Mouse (Mus musculus): ENCODE results near the gene Apoc2.
A peak's percentile ranks its signal among the peaks of the same experiment; 100 is the strongest.

Apoc2 gene

DNA sequence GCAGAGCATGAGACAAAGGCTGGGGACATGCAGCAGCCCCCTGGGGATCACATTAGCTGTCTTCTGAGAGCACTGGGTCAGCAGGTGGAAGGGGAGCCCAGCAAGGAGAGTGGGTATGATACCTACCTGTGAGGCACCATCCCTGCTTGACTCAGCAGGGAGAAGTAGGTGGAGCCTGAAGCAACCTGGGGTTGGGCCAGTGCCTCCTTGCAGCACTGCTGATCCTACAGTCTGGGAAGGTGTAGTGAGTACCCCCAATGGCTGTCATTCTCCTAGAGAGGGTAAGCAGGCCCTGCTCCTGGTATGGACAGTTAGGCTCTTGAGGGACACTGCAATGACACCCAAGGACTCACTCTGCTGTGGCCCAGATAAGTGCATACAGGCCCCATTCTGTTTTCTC lies 45.5 kb downstream of the Apoc2 start:
- no peak for DNase-seq (ENCODE audit: low read depth in 2 of 2, low spot score in 2 of 2)

DNA sequence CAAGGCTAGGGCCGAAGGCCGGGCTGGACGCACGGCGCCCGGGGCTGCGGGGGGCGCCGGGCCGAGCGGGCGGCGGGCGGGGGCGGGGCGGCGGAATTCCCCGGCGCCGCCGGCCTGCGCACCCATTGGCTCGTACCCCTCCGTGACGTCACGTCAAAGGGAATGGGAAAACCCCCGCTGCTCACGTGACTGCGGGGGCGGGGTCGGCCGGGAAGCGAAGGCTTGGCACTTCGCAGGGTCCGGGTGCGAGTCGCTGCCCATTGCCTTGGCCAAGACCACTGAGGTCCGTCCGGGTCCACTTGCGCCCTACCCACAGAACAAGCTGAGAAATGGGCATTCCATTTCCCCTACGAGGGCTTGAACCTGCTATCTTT lies 48.4 kb downstream of the Apoc2 start, which contains the start of gene Relb:
Gene Relb, minus strand, starts transcription at position 78 of the 374 bp plus-strand sequence.
- DNase-seq (ENCODE audit: low read depth in 2 of 2, low spot score in 2 of 2), result peak; percentile 82

DNA sequence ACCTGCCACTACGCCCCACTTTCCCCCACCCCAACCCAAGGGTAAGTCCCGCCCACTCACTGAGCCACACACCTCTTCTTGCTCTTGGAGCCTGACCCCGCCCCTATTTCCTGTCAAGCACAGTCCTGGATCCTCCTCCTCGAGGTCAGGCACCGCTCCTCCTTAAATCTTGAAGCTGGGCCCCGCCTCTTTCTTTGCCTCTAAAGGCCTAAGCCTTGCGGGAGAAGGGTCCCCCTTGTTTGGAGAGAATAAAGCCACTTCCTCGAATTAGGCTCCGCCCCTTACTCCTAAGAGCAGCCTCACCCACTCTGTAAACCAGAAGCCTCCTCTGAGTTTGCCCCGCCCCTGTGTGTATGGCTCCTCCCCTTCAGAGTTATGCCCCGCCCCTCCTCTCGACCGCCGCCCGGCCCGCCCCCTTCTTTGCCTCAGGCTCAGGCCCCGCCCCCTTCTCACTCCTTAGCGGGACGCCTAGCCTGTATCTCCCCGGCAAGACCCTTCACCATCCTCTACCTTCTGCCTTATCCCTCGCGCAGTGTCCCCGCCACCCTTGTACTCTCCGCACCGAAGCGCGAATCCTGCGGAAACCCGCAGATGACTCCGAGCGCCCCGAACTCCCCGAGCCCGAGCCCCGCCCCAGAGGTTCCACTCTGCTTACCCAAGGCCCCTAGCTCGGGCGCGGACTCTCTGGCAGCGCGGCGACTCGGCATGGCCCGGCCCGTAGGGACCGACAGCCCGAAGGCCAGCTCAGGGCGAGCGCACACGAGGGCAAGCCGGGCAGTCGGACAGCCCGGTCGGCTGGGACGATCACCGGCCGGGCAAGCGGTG lies 49.0 kb downstream of the Apoc2 start:
- DNase-seq (ENCODE audit: low read depth in 2 of 2, low spot score in 2 of 2), result peak; percentile 95 to 97

DNA sequence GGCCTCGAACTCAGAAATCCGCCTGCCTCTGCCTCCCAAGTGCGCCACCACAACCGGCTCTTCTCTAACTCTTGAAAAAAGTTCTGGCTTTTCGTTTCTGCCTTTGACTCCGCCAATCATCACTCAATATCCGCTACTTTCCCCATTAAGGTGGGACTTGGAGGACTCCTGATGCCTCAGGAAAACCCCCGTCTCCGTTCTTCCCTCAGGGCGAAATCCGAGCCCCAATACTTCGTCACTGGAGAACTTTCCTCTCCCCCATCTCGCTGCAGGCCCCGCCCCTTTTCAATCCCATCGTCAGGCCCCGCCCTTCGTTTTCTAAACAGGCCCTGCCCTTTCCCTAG lies 49.6 kb downstream of the Apoc2 start:
- no peak for DNase-seq (ENCODE audit: low read depth in 2 of 2, low spot score in 2 of 2)

DNA sequence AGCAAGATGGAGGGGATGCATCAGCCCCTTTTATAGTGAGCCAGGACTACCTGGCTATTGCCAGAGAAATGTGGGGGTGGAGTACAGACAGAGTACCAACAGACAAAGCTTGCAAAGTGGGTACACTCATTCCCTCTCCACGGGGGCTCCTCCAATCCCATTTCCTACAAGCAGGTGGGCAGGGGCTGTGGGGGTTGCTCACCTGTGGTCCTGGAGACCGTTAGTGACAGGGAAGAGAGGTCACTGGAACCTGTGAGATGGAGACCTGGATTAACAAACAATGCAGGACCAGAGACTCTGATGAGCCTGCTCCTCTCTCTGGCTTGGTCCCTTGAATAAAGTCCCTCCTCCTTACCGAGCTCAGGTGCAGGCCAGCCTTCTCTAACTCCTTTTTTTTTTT lies 50.0 kb downstream of the Apoc2 start:
- DNase-seq (ENCODE audit: low read depth in 2 of 2, low spot score in 2 of 2), result no peak

DNA sequence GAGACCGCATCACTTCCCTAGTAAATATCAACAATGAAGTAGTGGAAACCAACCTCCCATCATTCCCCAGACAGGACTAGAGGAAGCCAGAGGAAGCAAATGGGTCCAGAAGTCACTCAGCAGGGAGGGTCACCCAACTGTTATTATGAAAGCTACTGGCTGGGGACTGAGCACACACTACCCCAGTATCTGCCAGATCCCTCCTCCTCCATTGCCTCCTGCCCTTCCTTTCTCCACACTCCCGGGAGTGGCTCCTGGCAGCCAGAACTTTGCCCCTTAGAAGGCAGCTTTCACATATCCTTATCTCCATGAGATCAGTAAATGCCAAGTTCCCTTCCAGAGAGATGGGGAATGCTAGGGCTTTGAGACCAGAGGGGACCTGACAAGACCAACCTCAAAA lies 54.3 kb downstream of the Apoc2 start:
- no peak for DNase-seq (ENCODE audit: low read depth in 2 of 2, low spot score in 2 of 2)

DNA sequence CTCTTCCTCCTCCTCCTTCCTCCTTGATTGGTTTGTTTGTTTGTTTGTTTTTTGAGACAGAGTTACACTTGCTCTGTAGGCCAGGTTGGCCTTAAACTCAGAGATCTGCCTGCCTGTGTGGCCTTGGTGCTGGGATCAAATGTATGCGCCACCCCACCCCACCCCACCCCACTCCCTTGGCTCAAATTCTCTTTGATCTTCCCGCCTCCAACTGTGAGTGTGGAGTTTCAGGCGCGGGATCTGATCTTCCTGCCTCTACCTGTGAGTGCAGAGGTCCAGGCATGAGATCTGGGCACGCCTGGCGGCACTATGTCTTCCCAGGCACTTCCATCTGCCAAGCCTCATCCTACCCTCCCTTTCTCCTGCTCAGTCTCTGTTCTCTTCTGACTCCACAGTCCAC lies 55.5 kb downstream of the Apoc2 start:
- DNase-seq (ENCODE audit: low read depth in 2 of 2, low spot score in 2 of 2), result no peak

Data from CD8-positive naive resting alpha-beta T cell, adult 2 months (primary cell).